Mouse (Mus musculus) retina, postnatal 1 day (tissue): ENCODE measurements at regions not wholly inside any gene's neighbourhood (a gene's known extent, or its start where the extent isn't known, plus 50 kb on each side); places are given as distances from the start of the nearest gene placed in this dataset.

Experiments
- DNase-seq: peaks from one replicate; pipeline ENCODE4 v3.0.0-alpha.2; 2012

DNA sequence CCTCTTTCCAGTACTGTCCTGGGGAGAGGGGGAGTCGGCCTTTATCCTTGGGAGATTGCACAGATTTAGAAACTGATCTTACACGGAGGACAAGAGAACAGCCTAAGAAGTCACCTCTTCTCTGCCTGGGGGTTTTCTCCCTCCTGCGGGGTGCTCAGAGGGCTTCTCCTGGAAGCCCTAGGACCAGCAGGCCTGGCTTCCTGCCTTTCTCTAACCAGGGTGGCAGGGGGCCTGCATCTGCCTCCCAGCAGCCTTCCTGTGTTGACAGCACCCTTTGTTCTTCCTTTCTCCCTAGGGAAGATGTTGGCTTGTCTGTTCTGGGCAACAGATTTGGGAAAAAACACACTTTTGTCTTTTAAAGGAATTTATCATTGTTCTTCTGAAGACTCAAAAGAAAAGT is 153.0 kb upstream of the Tgfbr2 start:
- DNase-seq = no peak

DNA sequence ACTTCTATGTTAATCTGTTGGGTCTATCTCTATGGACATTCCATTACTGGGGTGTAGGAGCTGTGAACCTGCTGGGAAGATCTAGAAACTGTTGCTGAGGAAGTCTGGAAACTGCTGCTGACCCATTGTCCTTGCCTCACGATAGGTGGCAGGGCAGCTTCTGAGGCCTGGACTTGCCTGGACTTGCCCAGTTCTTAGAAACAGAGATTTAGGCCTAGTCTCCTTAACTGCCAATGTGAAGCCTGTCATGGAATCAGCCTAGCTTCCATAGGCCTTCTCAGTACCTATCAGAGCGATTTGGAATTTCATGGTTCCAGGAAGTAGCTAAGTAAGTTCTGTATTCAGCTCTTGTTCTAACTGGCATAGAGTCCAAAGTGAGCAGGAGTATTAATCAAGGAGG is 151.9 kb upstream of the Tgfbr2 start:
- no peak for DNase-seq

DNA sequence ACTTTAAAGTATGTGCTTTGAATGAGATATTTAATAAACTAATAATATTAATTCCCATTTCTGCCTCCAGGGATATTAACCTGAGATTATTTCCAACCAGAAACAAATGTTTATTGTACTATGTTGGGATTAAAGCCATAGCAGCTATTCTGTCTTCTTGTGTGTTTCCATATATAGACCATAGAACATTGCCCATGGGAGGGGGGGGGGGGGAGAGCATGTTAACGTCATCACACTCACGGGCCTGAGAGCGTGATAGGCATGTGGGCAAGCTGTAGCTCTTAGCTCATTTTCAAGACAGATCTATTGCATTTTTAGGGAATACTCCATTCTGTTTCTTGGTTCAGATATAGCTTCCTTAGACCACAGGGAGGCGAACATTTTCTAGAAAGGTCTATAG is 149.8 kb upstream of the Tgfbr2 start:
- no peak for DNase-seq

DNA sequence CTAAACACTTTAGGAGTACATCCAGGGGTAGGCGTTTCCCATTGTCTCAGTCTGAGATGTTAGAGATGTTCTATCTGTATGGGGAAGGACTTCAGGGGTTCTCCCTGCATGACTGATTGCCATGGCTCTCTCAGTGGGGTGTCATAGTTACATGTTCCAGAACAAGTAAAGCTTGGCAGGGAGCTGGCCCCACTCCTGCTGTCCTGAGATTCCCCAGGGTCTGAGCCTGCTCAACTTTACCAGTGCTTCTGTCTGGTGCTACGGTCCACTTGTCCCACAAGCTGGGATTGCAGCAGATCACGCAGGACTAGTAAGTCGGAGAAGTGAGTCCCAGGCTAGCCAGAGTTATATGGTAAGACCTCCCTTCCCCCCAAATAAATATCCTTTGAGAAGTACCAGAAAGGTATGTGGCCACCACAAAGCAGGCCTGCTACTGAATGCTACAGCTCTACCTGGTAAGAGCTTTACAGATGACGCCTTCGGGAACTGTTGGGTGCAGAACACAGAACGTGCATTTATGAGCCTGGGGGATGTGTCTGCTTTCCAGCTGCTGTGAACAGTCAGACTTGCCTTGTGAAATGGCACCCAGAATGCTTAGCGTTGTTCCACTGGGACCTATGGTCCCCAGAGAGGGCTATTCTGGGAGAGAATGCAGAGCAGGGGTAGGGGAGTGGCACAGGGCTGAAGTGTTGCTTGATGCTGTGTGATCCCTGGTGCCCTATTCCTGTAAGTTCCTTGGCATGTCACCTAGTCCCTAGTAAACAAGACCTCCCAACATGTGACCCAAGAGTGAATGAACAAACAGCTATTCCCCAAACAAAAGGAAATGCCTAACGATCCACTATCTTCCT is 148.9 kb upstream of the Tgfbr2 start:
- DNase-seq = no peak

DNA sequence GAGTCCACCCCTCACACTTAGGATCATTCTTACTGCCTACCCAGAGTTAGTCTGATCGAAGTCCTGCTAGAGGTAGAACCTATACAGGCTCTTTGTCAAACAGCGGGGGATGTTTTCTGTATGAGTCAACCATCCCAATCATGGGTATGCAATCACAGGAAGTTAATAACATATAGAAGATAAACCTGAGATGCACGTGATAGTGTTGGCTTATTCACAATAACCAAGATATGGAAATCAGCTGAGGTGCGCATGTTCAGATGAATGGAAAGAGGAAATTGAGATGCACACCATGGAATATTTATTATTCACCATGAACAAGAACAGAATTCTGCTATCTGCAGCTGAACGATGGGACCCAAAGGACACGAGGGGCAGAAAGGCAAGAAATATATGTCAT is 146.7 kb upstream of the Tgfbr2 start:
- no peak for DNase-seq

DNA sequence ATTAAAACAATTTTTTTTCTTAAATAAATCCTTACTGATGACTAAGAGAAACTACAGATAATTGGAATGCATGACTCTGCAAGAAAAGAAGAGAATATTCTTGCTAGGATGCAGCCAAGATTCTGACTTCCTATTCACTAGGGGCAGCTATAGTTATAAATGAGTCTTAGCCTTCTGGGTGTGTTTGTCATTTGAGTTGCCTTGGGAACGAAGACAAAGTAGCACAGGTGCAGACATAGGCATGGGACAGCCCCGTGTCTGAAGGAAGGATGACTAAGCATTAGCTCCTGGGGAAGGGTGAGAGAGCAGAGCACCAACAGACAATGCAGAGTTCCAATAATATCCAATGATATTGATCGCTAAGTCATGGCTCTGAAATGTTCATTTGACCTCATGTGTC is 144.3 kb upstream of the Tgfbr2 start:
- DNase-seq = no peak

DNA sequence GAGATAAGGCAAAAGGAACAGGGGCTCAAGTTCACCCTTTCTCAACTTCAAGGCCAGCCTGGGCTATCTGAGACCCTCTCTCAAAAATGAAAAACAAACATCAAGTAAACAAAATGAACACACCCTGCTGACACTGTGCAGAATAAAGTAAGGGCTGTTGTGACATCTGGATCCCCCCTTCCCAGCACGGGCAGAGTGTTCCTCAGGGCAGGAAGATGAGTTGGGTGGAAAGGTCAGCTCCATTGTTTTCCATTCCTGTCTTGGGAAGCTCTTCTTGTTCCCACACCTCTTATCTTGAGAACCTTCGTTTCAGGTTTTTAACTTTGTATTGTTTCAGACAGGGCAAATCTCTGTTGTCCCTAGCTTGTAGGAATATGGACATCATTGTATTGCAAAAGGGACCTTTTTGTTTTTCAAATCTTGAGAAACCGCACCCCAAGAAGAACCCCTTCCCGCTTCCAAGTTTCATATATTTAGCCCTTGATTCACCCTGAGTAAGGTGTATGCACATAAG is 141.5 kb upstream of the Tgfbr2 start:
- no peak for DNase-seq

DNA sequence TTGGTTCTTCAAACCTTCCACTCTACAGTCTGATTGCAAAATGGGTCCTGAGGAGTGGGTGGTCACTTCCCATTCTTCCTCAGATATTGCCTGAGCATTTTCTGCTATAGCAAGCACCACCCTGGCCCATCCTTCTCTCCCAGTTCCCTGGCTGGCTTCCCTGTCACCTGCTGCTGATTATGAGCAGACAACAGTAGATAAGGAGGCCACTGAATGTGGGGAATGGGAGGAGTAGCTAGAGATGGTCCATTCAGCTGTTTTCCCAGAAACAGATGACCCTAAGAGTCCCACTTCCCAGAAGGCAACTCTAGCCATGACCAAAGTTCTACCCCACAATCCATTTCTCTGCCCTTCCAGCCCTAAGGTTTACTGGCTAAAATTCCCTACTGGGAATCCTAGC is 139.6 kb upstream of the Tgfbr2 start:
- DNase-seq = no peak

DNA sequence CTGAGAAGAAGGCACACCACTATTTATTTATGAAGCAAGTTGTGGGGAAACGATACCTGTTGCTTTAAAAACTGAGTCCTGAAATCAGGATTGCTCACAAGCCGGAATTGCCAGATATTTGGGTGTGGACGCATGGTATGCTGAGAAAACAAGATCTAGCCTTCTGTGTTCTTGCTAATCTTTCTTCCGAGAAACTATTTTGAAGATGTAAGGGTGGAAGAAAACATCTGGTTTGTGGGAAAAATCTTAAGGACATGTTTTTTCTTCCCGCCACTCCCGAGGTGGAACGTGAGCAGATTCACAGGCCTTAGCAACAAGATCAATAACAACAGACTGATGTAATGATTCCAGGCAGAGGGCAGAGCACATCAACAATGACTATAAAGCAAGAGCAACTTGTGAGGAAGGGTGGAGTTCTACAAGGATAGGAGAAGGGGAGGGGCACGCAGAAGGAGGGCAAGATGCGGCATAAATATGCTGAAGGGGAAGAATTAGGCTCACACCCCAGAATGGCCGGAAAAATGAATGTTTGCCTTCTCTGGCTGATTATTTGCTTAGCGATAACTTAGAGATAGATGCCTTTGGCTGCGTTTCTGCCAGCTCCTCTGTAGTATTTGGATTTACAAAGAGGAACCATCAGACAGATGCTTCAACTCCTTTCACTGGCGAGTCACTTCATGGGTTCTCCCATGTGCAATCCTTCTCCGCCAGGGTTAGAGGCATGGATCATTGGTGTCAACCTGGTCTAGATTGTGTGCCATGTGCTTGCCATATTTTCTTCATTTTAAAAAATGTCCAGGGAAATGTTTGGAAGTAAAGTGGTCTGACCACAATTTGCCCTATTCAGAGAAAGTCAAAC is 139.0 kb upstream of the Tgfbr2 start:
- DNase-seq = no peak

DNA sequence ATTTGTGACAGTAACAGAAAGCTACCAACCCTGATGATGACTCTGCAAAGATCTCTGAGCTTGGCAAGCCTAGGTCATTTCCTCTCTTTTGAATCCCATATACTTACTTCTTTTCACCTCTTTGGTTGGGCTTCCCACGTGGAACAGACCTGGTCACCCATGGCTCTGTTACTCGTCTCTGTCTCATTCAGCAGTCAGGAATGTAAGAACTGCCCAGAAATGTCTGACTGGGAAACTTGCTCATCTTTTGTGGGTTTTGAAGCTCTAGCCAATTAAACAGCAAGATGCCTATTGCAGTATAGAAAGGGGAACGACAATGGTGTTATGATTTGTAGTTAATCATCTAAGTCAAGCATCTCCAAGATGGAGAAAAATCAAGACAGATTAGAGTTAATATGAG is 136.2 kb upstream of the Tgfbr2 start:
- DNase-seq = no peak

DNA sequence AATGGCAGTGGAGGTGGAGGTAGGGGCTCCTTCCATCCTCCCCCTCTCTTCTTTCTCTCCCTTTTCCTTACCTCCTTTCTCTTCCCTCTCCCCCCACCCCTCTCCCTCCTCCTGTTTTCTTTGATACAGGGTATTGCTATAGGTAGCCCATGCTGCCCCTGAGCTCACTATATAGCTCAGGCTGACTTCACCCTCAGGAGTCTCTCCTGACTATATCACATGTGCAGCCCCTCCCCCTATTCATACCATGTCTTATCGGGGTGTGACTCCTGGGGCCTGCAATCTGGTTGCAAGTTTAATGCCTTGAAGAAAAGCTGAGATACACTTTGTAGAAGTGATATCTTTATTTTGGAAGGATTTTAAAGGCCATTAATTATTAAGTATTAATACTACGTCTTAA is 126.4 kb upstream of the Tgfbr2 start:
- no peak for DNase-seq

DNA sequence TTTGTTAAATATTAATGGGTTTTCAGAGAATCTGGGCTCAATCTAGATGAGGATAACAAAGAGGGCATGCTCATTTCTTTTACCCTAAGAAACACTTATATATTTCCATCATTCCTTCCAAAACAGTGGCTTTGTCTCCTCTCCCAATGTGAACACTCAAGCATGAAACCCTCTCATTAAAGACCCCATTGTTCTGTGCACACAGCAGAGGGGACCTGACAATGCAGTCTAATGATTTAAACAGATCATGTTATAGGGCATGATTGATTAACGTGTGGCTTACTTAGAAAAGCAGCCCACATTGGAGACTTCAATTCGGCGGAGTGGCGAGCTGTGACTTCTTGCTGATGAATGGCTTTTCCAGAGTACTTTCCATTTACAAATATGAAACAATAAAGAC is 123.6 kb upstream of the Tgfbr2 start:
- peak; percentile 81 for DNase-seq

DNA sequence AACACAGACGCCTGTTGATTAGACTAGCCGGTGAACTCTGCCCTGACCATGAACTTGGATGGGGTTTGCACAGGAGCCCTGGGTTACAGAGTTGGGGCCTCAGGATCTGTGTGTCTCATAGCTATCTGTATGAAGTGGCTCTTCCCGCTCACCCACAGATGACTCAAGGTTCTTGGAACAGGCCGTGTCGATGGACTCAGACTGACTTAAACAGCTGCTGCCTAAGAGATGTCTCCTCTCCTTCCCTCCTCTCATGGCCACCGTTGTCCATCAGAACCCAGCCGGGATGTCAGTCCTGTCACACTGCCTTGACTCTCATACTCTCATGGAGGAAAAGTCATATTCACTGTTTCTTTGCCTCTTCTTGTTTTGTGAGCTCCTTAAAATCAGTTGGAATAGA is 121.2 kb upstream of the Tgfbr2 start:
- no peak for DNase-seq

DNA sequence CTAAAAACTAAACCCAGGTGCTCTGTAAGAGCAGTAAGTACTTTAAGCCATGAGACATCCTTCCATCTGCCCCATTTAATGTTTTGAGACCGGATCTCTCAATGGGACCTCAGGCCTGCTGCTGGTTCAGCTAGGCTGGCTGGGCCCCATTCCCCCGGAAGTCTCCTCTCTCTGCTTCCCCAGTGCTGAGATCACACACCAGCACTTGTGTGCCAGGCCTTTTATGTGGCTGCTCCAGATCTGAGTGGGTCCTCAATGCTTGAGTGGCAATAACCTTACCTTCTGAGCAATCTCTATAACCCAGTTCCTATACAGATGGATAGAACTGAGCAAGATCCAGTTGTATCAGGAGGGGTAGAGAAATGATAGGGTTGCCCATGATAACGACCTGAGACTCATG is 118.9 kb upstream of the Tgfbr2 start:
- DNase-seq = no peak

DNA sequence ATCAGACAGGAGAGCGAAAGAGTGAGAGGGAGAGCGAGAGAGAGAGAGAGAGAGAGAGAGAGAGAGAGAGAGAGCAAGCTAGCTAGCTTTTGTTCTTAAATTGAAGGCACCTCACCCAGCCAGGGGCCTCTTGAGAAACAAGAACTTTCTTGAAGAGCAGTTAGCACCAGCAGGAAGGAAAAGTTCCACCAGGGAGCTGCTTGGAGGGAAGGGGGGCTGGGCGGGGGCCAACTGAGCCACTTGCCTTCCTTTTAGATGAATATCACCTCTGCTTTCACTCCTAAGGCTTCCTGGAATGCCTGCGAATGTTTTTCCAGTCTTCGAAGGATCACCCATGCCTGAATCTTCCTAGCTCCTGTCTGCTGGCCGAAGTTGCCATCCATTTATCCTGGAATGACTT is 118.0 kb upstream of the Tgfbr2 start:
- DNase-seq = no peak

DNA sequence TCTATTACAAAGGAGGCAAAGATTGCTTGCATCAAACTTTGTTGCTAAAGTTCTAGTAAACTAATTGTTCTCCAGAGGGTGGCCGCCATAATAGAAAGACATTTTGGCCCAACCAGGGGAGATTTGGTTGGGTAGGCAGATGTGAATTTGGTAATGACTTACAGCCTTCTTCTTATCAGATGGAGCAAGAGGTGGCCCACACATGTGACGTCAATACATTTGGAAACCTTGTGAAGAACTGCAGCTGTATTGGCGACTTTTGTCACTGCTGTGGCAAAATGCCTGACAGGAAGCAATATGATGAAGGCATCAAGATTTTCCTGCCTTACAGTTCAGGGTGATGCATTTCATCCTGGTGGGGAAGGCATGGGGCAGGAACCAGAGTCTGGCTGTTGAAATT is 116.5 kb upstream of the Tgfbr2 start:
- no peak for DNase-seq

DNA sequence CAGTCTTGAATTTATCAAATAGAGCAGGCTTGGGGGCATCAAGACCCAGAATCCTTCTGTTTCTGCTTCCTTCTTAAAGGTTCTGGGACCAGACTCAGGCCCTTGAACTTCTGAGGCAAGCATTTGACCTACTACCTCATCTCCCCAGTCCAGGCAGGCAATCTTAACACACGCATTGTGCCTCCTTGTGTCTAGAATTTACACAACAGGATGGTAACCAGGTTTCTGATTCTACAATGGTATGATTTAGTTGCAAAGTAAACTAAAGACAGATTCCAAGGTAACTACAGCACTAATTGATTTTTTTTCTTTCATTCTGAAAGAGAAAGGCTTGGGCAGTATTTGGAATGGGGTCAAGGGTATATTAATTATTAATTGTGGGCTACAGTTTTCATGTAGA is 115.7 kb upstream of the Tgfbr2 start:
- DNase-seq = no peak

DNA sequence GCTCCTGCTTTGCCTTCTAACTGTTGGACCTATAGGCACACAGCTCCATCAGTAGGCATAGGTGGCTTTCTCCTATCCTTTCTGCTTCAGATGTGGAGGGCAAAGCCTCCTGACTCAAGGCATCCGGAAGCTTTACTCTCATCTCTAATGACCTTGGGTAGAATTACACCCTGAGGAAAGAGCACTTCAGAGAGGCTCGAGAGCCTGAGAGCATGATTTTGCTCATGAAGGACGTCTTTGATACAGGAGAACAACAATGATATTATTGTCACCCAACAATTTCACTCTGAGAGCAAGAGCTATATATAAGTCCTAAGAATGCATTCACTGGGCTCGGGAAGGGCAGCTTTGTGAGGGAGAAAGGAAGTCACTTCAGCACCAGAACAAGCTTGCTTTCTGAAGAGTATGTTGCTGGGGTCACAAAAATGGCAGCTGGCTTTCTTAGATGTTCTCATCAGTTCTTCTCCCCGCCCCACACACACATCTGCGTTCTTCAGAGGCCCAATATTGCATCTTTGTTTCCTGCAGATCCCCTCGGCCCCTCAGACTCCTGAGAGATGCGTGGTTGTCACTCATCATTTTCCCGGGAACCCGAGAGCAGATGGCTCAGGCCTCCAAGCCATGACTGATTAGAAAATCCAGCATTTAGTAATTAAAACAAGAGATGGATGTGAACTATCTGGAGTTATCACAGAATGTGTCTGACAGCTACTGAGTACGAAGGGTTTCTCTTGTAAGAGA is 110.7 kb upstream of the Tgfbr2 start:
- no peak for DNase-seq

DNA sequence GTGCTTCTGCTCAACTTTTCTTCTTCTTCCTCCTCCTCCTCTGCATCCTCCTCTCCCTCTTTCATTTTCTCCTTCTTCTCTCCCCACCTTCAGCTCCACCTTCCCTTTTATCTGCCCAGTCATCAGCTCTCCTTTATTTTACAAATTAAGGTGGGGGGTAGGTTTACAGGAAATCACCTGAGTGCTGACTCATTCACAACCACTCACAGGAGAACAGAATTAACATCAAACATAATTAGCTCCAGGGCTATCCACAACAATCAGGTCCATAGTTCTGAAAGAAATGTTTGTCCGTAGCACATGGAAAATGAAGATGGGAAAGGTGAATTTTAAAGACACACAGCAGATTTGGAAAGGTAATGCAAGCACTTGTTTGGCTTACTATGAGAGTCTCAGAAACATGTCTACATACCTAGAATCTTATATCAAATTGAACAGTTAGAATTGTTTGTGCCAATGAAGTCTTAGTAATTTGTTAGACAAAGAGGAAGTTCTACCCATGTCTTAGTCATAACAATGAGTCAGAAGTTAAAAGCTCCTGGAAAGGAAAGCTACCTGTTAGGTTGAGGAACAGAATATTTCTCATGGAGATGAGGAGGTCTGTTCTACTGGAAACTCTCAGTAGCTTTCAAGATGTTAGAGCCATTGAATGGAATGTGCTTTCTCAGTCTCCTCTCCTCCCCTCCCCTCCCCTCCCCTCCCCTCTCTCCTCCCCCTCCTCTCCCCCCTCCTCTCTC is 108.8 kb upstream of the Tgfbr2 start:
- no peak for DNase-seq

DNA sequence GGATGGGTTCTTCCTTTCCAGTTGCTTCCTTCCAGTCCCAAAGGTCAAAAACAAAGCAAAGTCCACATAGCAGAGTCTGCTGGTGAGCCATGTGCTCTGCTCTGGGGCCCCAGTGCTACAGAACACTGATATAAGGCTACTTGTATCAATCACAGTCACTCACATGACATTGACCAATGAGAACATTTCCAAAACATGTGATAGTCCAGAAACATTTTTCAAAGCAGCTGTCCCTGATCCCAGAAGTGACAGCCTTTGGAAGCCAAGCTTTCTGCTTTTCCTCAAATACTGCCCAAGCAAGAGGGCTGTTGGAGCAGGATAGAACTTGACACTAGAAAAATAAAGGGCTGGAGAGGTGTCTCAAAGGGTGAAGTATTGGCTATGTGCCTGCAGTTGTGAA is 106.5 kb upstream of the Tgfbr2 start:
- DNase-seq = no peak

DNA sequence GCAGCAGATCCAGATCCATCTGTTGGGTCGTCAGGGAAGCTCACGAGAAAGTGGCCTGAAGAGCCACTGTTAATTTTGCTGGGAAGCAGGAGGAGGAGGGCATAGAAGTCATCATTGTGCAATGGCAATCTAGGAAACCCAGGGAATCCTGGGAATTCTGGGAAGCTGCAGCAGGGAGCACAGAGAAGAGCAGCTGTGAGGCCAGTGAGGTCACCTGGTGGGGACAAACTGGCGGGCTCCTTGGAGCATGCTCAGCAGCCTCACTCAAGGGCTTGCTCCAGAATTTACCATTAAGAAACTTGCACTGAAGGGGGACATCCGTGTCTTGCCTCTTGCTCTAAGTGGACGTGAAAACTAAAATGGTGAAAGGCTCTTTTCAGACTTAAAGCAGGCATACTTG is 105.0 kb upstream of the Tgfbr2 start:
- no peak for DNase-seq

DNA sequence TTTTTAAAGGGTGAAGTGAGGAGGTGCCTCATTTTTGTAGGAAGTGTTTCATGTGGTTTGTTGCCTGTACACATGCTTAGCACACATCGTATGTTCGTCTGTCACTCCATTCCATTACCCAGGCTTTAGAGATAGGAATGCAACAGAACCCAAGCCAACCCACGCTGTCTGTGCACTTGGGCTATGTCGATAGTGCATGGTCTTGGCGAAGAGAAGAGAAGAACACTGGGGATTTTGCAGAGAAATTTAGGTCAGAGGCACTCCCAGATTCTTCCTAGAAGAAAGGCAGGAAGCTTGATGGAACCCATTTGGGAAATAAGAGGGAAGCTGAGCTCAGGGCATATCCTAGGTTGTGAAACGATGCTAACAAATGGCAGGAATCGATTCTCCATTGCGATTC is 103.7 kb upstream of the Tgfbr2 start:
- DNase-seq = no peak

DNA sequence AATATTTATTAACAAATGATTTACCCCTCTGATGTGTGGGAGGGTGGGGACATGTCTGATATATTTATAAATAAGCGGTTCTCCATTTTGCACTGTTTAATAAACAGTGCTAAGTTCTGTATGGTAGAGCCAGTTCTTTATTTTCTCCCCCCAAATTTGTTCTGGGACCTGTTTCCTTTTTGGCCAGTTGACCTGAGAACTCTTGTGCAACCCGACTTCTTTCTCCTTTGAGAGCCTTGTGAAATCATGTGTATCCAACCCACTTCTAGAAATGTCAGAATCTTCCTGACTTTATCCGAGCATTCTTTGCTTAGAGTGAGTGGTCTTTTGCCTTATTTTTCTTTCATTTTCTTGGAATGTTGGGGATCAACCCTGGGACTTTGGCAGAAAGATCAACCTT is 102.6 kb upstream of the Tgfbr2 start:
- DNase-seq = no peak
